10 mouse cellular contexts compared by ENCODE assay signal in genomic region chr2:32127653-32128535, GRCm38 (mm10). TPM values are rescaled to one million over a fixed set of nuclear protein-coding genes. Genes with fewer than 3 reads are reported as not detected.
DNase-seq lines count a peak whose midpoint lies in the region; ATAC-seq and TF ChIP-seq lines count a peak whose summit lies in the region.
"Had no signal": no experiment of that assay in that cellular context is flagged by ENCODE, and none has a peak within 500 bp of the region (broad histone marks: within the 10 kb centered on the region; RNA-seq: fewer than 3 reads in every experiment).

No protein-coding gene starts in this region.

- peak overlapping the region; percentile 62; the same call in 1 of the 2 replicates for H3K27ac ChIP-seq in hindbrain, embryonic 10.5 days
- no peak overlapping the region for H3K27ac ChIP-seq in hindbrain, embryonic 12.5 days
- H3K27ac ChIP-seq in limb, embryonic 11.5 days (replicated peaks; ENCODE audit: low read depth, low read length) = no peak overlapping the region
- H3K27ac ChIP-seq in stomach, postnatal 0 days (replicated peaks) = no peak overlapping the region
- H3K27ac ChIP-seq in midbrain, embryonic 16.5 days (ENCODE audit: low read length) = no peak overlapping the region

- H3K36me3 ChIP-seq in hindbrain, embryonic 10.5 days = no peaks in the 10 kb centered on the region
- H3K36me3 ChIP-seq in hindbrain, embryonic 12.5 days = no peaks in the 10 kb centered on the region
- H3K36me3 ChIP-seq in limb, embryonic 11.5 days (ENCODE audit: control insufficient read depth, insufficient read depth, low read length) = no peaks in the 10 kb centered on the region
- no peaks in the 10 kb centered on the region for H3K36me3 ChIP-seq in stomach, postnatal 0 days (ENCODE audit: control insufficient read depth, insufficient read depth, low read length)
- no peaks in the 10 kb centered on the region for H3K36me3 ChIP-seq in midbrain, embryonic 16.5 days (ENCODE audit: control insufficient read depth, insufficient read depth, low read length)

- no peak for ATAC-seq in hindbrain, embryonic 12.5 days (ENCODE audit: low FRiP score)
- ATAC-seq in limb, embryonic 11.5 days (ENCODE audit: insufficient number of reproducible peaks, low FRiP score, low TSS enrichment, low read depth) = no peak
- no peak; the same call in 1 of the 2 replicates for ATAC-seq in stomach, postnatal 0 days (ENCODE audit: low FRiP score, low TSS enrichment)
- no peak for ATAC-seq in midbrain, embryonic 16.5 days

- no peak overlapping the region for H3K4me3 ChIP-seq in hindbrain, embryonic 10.5 days
- H3K4me3 ChIP-seq in hindbrain, embryonic 12.5 days = no peak overlapping the region
- H3K4me3 ChIP-seq in limb, embryonic 11.5 days (ENCODE audit: low read depth, low read length) = no peak overlapping the region
- H3K4me3 ChIP-seq in stomach, postnatal 0 days (ENCODE audit: low read depth, low read length) = no peak overlapping the region
- no peak overlapping the region for H3K4me3 ChIP-seq in midbrain, embryonic 16.5 days (ENCODE audit: low read depth, low read length)

- DNase-seq in hindbrain, embryonic 10.5 days (ENCODE audit: low spot score) = no peak
- peak; percentile 39 for DNase-seq in embryo, embryonic 11 days
- DNase-seq in limb, embryonic 11.5 days (ENCODE audit: low spot score) = no peak
- peak; percentile 37 for DNase-seq in stomach, postnatal 0 days (ENCODE audit: low spot score)
- no peak for DNase-seq in retina, embryonic 14.5 days (ENCODE audit: low spot score)
- DNase-seq in layer of hippocampus, adult 8-10 months (ENCODE audit: low spot score in 2 of 2) = no peak
- DNase-seq: cerebellum, adult 18-20 months; lung, adult 2 months had no signal

- peaks cover 4% of the 10 kb centered on the region; the same call in 1 of the 2 replicates for H3K27me3 ChIP-seq in hindbrain, embryonic 10.5 days (ENCODE audit: insufficient read depth, poor library complexity, severe bottlenecking)
- H3K27me3 ChIP-seq in hindbrain, embryonic 12.5 days = peaks cover 6% of the 10 kb centered on the region; the same call in 1 of the 2 replicates
- H3K27me3 ChIP-seq in limb, embryonic 11.5 days (ENCODE audit: control insufficient read depth, insufficient read depth, low read length) = no peaks in the 10 kb centered on the region
- no peaks in the 10 kb centered on the region for H3K27me3 ChIP-seq in stomach, postnatal 0 days (ENCODE audit: control insufficient read depth, insufficient read depth, low read length)
- no peaks in the 10 kb centered on the region for H3K27me3 ChIP-seq in midbrain, embryonic 16.5 days (ENCODE audit: control insufficient read depth, insufficient read depth, low read depth, low read length)

- no peak overlapping the region for H3K4me2 ChIP-seq in hindbrain, embryonic 12.5 days (replicated peaks)
- 0 out of 2 replicates have a peak overlapping the region, but pooled peaks have one; percentile 2 for H3K4me2 ChIP-seq in limb, embryonic 11.5 days (ENCODE audit: low read depth, severe bottlenecking)
- no peak overlapping the region for H3K4me2 ChIP-seq in stomach, postnatal 0 days (replicated peaks; ENCODE audit: low read depth)
- no peak overlapping the region for H3K4me2 ChIP-seq in midbrain, embryonic 16.5 days (ENCODE audit: low read length)

- no peak for TF ChIP-seq EP300 in stomach, postnatal 0 days (optimal IDR thresholded peaks at IDR 0.05)

- TF ChIP-seq CTCF in stomach, postnatal 0 days (IDR thresholded peaks at IDR 0.05; ENCODE audit: low read depth) = no peak

- peaks cover 35% of the 10 kb centered on the region for H3K4me1 ChIP-seq in hindbrain, embryonic 10.5 days (replicated peaks)
- peaks cover 14% of the 10 kb centered on the region for H3K4me1 ChIP-seq in hindbrain, embryonic 12.5 days
- H3K4me1 ChIP-seq in limb, embryonic 11.5 days (ENCODE audit: control insufficient read depth, insufficient read depth, low read length) = no peaks in the 10 kb centered on the region; the same call in 1 of the 2 replicates
- H3K4me1 ChIP-seq in stomach, postnatal 0 days (replicated peaks; ENCODE audit: control insufficient read depth, insufficient read depth) = no peaks in the 10 kb centered on the region
- no peaks in the 10 kb centered on the region for H3K4me1 ChIP-seq in midbrain, embryonic 16.5 days (ENCODE audit: control insufficient read depth, insufficient read depth, low read length)

- no peak overlapping the region for H3K9ac ChIP-seq in hindbrain, embryonic 12.5 days
- H3K9ac ChIP-seq in limb, embryonic 11.5 days (ENCODE audit: low read length) = no peak overlapping the region
- no peak overlapping the region for H3K9ac ChIP-seq in stomach, postnatal 0 days (ENCODE audit: low read length)
- H3K9ac ChIP-seq in midbrain, embryonic 16.5 days (ENCODE audit: low read depth, low read length) = no peak overlapping the region

- WGBS in hindbrain, embryonic 10.5 days = 32% methylated on average over 16 of the region's 16 CpGs
- WGBS in hindbrain, embryonic 12.5 days = 24% methylated on average over 16 of the region's 16 CpGs
- 24% methylated on average over 16 of the region's 16 CpGs for WGBS in limb, embryonic 11.5 days
- WGBS in stomach, postnatal 0 days = 19% methylated on average over 16 of the region's 16 CpGs
- WGBS in midbrain, embryonic 16.5 days = 29% methylated on average over 16 of the region's 16 CpGs

- H3K9me3 ChIP-seq in hindbrain, embryonic 10.5 days = no peaks in the 10 kb centered on the region
- H3K9me3 ChIP-seq in hindbrain, embryonic 12.5 days (replicated peaks) = no peaks in the 10 kb centered on the region
- H3K9me3 ChIP-seq in limb, embryonic 11.5 days (ENCODE audit: control insufficient read depth, low read length) = no peaks in the 10 kb centered on the region
- H3K9me3 ChIP-seq in stomach, postnatal 0 days (ENCODE audit: control insufficient read depth, low read length) = no peaks in the 10 kb centered on the region
- no peaks in the 10 kb centered on the region for H3K9me3 ChIP-seq in midbrain, embryonic 16.5 days (replicated peaks; ENCODE audit: control insufficient read depth, low read length, poor library complexity, severe bottlenecking)

RNA-seq across cellular contexts. Expression of gene Prrc2b, which starts 23.0 kb away (rescaled TPM):
- polyA plus RNA-seq in hindbrain, embryonic 10.5 days (2016; fragmentation: Nextera tagmentation; extraction: Ambion mirVana) = 55.6 and 68.9 TPM in 2 replicates
- polyA plus RNA-seq in hindbrain, embryonic 12.5 days (2016; fragmentation: Nextera tagmentation; extraction: Ambion mirVana) = 111 and 114 TPM in 2 replicates
- polyA plus RNA-seq in limb, embryonic 11.5 days (2014; fragmentation: Nextera tagmentation; extraction: Ambion mirVana) = 62.5 and 72.5 TPM in 2 replicates
- 18.7 and 21.6 TPM in 2 replicates for polyA plus RNA-seq in stomach, postnatal 0 days (2015; fragmentation: Nextera tagmentation; extraction: Ambion mirVana)
- 69.8 and 77.9 TPM in 2 replicates for polyA plus RNA-seq in midbrain, embryonic 16.5 days (2015; fragmentation: Nextera tagmentation; extraction: Ambion mirVana)
- 100 to 1,000 TPM; 266 to 288 (median 278) TPM for total RNA-seq in layer of hippocampus, adult 8-10 months (2022)

RNA-seq across cellular contexts. Expression of gene Plpp7, which starts 32.6 kb away (rescaled TPM):
- polyA plus RNA-seq in hindbrain, embryonic 10.5 days (2016; fragmentation: Nextera tagmentation; extraction: Ambion mirVana) = 7.6 and 7.9 TPM in 2 replicates
- polyA plus RNA-seq in hindbrain, embryonic 12.5 days (2016; fragmentation: Nextera tagmentation; extraction: Ambion mirVana) = 11.1 and 11.5 TPM in 2 replicates
- 2.7 and 3.8 TPM in 2 replicates for polyA plus RNA-seq in limb, embryonic 11.5 days (2014; fragmentation: Nextera tagmentation; extraction: Ambion mirVana)
- 2.6 and 2.8 TPM in 2 replicates for polyA plus RNA-seq in stomach, postnatal 0 days (2015; fragmentation: Nextera tagmentation; extraction: Ambion mirVana)
- polyA plus RNA-seq in midbrain, embryonic 16.5 days (2015; fragmentation: Nextera tagmentation; extraction: Ambion mirVana) = 25.0 and 28.4 TPM in 2 replicates
- total RNA-seq in layer of hippocampus, adult 8-10 months (2022) = 10 to 100 TPM; 21.2 to 24.0 (median 23.4) TPM

RNA-seq across cellular contexts. Expression of gene Fam78a, which starts 43.2 kb away (rescaled TPM):
- polyA plus RNA-seq in hindbrain, embryonic 10.5 days (2016; fragmentation: Nextera tagmentation; extraction: Ambion mirVana) = 1.5 and 2.2 TPM in 2 replicates
- polyA plus RNA-seq in hindbrain, embryonic 12.5 days (2016; fragmentation: Nextera tagmentation; extraction: Ambion mirVana) = 1.8 and 2.4 TPM in 2 replicates
- 1.9 and 2.1 TPM in 2 replicates for polyA plus RNA-seq in limb, embryonic 11.5 days (2014; fragmentation: Nextera tagmentation; extraction: Ambion mirVana)
- 0.46 and 0.67 TPM in 2 replicates for polyA plus RNA-seq in stomach, postnatal 0 days (2015; fragmentation: Nextera tagmentation; extraction: Ambion mirVana)
- polyA plus RNA-seq in midbrain, embryonic 16.5 days (2015; fragmentation: Nextera tagmentation; extraction: Ambion mirVana) = 0.41 and 0.45 TPM in 2 replicates
- 1 to 10 TPM; 4.3 to 6.2 (median 5.3) TPM for total RNA-seq in layer of hippocampus, adult 8-10 months (2022)

Comparison
In these comparisons a context has a peak if more than half of its experiments do, and no peak if none do; other contexts are left out.
1. DNase-seq: peak in embryo, embryonic 11 days (single experiment) and stomach, postnatal 0 days (single experiment); none in hindbrain, embryonic 10.5 days (single experiment), limb, embryonic 11.5 days (single experiment), retina, embryonic 14.5 days (single experiment) and layer of hippocampus, adult 8-10 months (0 of 2).